Mouse (Mus musculus) lung, embryonic 14.5 days (tissue): ENCODE measurements around the gene Farp2. TPM values are rescaled to one million over a fixed set of nuclear protein-coding genes. Genes with fewer than 3 reads are reported as not detected.

Experiments
- ATAC-seq: fragments of 200-750 bp; cut with Nextera tagmentation; 2 replicates; pipeline ENCODE4 v1.8.0; 2017; ENCODE audit warnings: mild to moderate bottlenecking, moderate TSS enrichment, moderate library complexity; ENCODE audit not compliant: insufficient read depth
- DNase-seq: peaks from one replicate; pipeline ENCODE4 v3.0.0-alpha.2; 2015
- H3K27ac ChIP-seq: fragments of 300-500 bp; sonication (generic); 2 replicates; pipeline ENCODE4 v1.5.1; 2014; ENCODE audit warnings: low read depth, mild to moderate bottlenecking, moderate library complexity
- H3K27me3 ChIP-seq: fragments of 300-500 bp; sonication (generic); 2 replicates; pipeline ENCODE4 v1.6.1; 2014; ENCODE audit warnings: low read length, control low read depth; ENCODE audit not compliant: insufficient read depth
- H3K36me3 ChIP-seq: fragments of 300-500 bp; sonication (generic); 2 replicates; pipeline ENCODE4 v1.6.1; 2014; ENCODE audit warnings: control low read depth; ENCODE audit not compliant: insufficient read depth
- H3K4me1 ChIP-seq: fragments of 300-500 bp; sonication (generic); 2 replicates; pipeline ENCODE4 v1.6.1; 2014; ENCODE audit warnings: antibody characterized with exemption, control low read depth; ENCODE audit not compliant: insufficient read depth
- H3K4me2 ChIP-seq: fragments of 300-500 bp; sonication (generic); 2 replicates; pipeline ENCODE4 v1.6.1; 2014; ENCODE audit warnings: mild to moderate bottlenecking
- H3K4me3 ChIP-seq: fragments of 300-500 bp; sonication (generic); 2 replicates; pipeline ENCODE4 v1.5.1; 2014; ENCODE audit warnings: low read depth, low read length
- H3K9ac ChIP-seq: fragments of 300-500 bp; sonication (generic); 2 replicates; pipeline ENCODE4 v1.6.1; 2014
- H3K9me3 ChIP-seq: fragments of 300-500 bp; sonication (generic); 2 replicates; pipeline ENCODE4 v1.6.1; 2016; ENCODE audit warnings: low read depth, low read length, control low read depth
- CTCF ChIP-seq: IDR thresholded peaks from 2 replicates; pipeline ENCODE4 v1.5.1; 2016; ENCODE audit warnings: antibody characterized with exemption, low read depth
- WGBS: fragments of 180-500 bp; shearing (Covaris S2); extraction: QIAGEN DNeasy Blood & Tissue Kit; methylation state at CpG from one replicate; pipeline ENCODE4 v1.1.7; 2014; 5-methylcytosine and 5-hydroxymethylcytosine counted together
- polyA plus RNA-seq: library from polyadenylated mRNA; unstranded; fragments of >200 nt; fragmentation: Nextera tagmentation; extraction: Ambion mirVana; gene quantifications from 2 replicates; pipeline ENCODE4 v1.2.1, GENCODE M21; 2014

Gene Farp2
- polyA plus RNA-seq, 1 experiment from 2014 or later: 6.8 TPM

DNA sequence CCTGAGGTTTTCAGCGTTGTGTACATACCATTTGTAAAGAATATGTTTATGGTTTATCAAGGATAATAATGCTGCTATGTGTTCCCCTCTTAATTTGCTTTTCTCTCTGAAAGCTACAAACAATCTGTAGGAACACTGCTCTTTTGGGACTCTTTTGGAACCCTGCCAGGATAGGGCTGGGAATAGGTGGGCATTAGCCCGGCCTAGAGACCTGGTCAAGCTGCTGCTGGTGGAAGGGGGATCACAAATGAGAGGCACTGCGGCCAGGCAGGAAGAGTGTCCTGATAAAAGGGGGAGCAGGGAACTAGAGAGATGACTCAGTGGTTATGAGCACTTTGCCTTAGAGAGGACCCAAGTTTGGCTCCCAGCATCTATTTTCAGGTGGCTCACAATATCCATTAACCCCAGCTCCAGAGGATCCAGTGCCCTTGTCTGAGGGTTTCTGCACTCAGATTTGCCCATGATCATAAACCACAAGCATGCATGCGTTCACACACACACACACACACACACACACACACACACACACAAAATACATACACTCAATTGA lies 96.9 kb downstream of the Farp2 start:
- Histone ChIP-seq H3K9ac (no peak overlapping the region), H3K4me3 (no peak overlapping the region), H3K4me1 (no peaks in the 10 kb centered on the region), H3K4me2 (no peak overlapping the region), H3K27me3 (no peaks in the 10 kb centered on the region), H3K27ac (no peak overlapping the region), H3K36me3 (0 out of 2 replicates have a peak, but pooled peaks cover 4% of the 10 kb centered on the region), H3K9me3 (no peaks in the 10 kb centered on the region)
- 75% methylated on average over 4 of the region's 4 CpGs for WGBS
- no peak for DNase-seq
- no peak for ATAC-seq
- TF ChIP-seq CTCF: no peak

DNA sequence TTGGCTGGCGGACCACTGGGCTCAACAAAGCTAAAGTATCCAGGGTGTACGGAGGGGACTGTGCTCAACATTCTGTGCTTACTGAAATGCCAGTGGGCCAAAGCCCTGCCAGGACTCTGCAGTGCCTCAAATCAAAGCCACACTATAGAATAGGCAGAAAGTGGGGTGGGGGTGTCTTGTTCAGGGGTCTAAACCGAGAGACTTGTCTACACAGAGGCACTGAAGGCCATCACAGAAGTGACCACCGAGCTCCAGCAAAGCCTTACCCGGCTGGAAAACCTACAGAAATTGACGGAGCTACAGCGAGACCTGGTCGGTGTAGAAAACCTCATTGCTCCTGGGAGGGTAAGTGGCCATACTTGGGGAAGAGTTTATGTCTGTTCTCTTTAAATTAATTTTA lies 97.9 kb downstream of the Farp2 start:
- H3K9me3 ChIP-seq: no peaks in the 10 kb centered on the region
- TF ChIP-seq CTCF: no peak
- no peaks in the 10 kb centered on the region for H3K27me3 ChIP-seq
- H3K4me3 ChIP-seq: no peak overlapping the region
- no peak overlapping the region for H3K9ac ChIP-seq
- no peak for ATAC-seq
- no peaks in the 10 kb centered on the region for H3K4me1 ChIP-seq
- WGBS: 84% methylated on average over 8 of the region's 8 CpGs
- no peak overlapping the region for H3K4me2 ChIP-seq
- no peak overlapping the region for H3K27ac ChIP-seq
- H3K36me3 ChIP-seq: 0 out of 2 replicates have a peak, but pooled peaks cover 4% of the 10 kb centered on the region
- DNase-seq: no peak

DNA sequence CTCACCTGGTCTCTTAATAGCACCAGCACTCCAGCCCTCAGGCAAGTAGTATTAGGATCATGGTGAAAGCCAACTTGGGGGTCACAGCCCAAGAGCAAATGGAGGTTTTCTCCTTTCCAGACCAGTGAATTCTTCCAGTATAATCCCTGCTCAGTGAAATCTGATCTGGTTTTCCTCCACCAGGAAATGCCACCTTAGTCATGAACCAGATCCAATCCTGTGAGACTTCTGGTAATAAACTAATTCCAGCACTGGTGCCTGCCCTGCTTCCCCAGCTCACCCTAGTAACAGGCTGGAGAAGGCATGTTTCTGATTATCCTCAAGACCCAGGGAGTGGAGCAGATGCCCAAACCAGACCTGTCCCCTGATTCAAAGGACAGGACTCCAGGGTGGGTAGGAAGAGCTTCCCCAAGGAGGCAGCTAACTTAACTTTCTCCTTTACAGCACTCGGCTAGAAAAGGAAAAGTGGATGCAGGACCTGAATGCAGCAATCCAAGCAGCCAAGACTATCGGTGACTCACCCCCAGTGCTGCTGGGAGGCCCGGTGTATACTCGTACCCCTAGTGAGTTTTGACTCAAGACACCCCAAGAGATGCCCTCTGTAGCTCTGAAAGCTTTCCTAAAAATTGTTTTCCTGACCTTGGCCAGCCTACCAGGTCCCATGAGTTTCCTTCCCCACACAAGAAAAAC lies 106.3 kb downstream of the Farp2 start:
- ATAC-seq (no peak), DNase-seq (no peak)
- Histone ChIP-seq H3K4me1 (no peaks in the 10 kb centered on the region), H3K27me3 (no peaks in the 10 kb centered on the region), H3K36me3 (peaks cover 44% of the 10 kb centered on the region), H3K4me3 (no peak overlapping the region), H3K4me2 (no peak overlapping the region), H3K27ac (no peak overlapping the region), H3K9ac (no peak overlapping the region), H3K9me3 (no peaks in the 10 kb centered on the region)
- no peak for TF ChIP-seq CTCF
- WGBS: 82% methylated on average over 4 of the region's 4 CpGs

DNA sequence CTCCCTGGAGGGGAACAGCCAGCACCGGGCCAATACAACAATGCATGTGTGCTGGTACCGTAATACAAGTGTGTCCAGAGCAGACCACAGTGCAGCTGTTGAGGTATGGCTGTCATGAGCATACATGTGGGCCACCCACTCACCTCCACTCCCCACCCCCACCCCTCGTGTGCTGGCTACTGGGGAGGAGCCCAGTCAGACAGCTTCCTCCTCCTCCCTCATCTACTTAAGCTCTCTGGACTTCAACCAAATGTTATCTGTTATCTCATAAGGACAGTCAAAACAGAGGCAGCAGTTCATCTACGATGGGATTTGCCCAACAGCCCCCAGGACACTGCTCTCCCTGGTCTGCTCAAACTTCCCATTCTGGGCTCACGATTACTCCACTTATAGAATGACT lies 107.1 kb downstream of the Farp2 start:
- Histone ChIP-seq H3K27me3 (no peaks in the 10 kb centered on the region), H3K4me2 (no peak overlapping the region), H3K9me3 (no peaks in the 10 kb centered on the region), H3K27ac (no peak overlapping the region), H3K4me1 (no peaks in the 10 kb centered on the region), H3K36me3 (peaks cover 50% of the 10 kb centered on the region), H3K9ac (no peak overlapping the region), H3K4me3 (no peak overlapping the region)
- DNase-seq (no peak), ATAC-seq (0 out of 2 replicates have a peak, but pooled peaks have one; percentile 35)
- TF ChIP-seq CTCF: no peak
- WGBS: 62% methylated on average over 5 of the region's 5 CpGs

DNA sequence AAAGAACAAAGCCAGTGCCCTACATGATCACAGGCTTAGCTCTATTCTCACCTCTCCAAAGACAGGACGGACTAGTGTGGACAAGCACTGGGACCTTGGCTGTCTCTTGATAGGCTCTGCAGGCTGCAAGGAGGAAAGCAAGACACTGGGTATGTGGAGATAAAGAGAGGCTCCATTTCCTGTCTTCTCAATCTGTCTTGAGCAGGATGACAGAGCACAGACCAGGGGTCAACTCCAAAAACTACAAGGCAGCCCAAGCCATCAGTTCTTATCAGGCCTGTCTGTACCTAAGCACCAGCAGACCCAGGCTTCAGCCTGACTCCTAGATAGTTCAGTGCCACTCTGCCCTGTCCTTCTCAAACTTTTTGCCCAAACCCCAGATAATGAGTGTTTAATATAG lies 112.6 kb downstream of the Farp2 start:
- no peak for TF ChIP-seq CTCF
- H3K27ac ChIP-seq: no peak overlapping the region
- H3K4me2 ChIP-seq: no peak overlapping the region
- no peak for DNase-seq
- peaks cover 97% of the 10 kb centered on the region for H3K36me3 ChIP-seq
- H3K4me3 ChIP-seq: no peak overlapping the region
- WGBS: 62% methylated on average over 1 of the region's 1 CpGs
- no peaks in the 10 kb centered on the region for H3K4me1 ChIP-seq
- no peaks in the 10 kb centered on the region for H3K9me3 ChIP-seq
- no peaks in the 10 kb centered on the region for H3K27me3 ChIP-seq
- H3K9ac ChIP-seq: no peak overlapping the region
- no peak for ATAC-seq

DNA sequence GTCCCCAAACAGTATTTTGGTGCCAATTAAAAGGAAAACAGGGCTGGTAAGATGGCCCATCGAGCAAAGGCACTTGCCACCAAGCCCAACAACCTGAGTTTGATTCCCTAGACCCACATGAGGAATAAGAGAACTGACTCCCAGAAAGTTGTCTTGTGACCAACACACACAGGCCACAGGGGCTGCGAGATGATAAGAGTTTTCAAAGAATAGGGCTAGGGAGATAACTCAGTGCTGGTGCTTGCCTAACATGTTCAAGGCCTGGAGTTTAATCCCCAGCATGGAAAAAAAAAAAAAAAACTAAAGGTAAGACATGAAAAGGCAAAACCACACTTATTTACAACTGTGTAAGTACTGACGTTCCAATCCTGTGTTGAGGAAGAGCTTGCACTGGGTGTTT lies 118.9 kb downstream of the Farp2 start:
- H3K4me1 ChIP-seq: peaks cover 6% of the 10 kb centered on the region; the same call in 1 of the 2 replicates
- H3K27me3 ChIP-seq: no peaks in the 10 kb centered on the region
- peaks cover 60% of the 10 kb centered on the region for H3K36me3 ChIP-seq
- H3K9ac ChIP-seq: no peak overlapping the region
- no peak for ATAC-seq
- H3K27ac ChIP-seq: no peak overlapping the region
- 81% methylated on average over 3 of the region's 3 CpGs for WGBS
- H3K9me3 ChIP-seq: no peaks in the 10 kb centered on the region
- no peak for DNase-seq
- no peak overlapping the region for H3K4me3 ChIP-seq
- no peak overlapping the region for H3K4me2 ChIP-seq
- TF ChIP-seq CTCF: no peak

DNA sequence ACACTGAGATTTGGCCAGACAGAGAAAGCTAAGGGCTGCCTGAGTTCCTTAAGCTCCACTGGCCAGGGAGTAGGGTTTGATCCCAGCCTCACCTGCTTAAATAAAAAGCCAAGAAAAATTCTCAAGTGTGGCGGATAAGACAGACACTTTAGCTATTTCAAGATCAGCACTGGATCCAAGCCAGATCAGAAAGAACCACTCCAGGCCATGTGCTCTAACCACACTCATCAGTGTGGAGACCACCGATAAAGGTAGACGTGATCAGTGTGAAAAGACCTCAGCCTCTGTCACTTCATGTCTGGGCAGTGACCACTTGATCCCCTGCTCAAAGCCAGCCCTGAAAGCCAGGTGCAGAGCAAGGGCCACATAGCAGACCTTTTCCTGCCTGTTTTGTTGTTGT lies 120.8 kb downstream of the Farp2 start:
- H3K9me3 ChIP-seq: no peaks in the 10 kb centered on the region

More for the DNA sequence above, 120.8 kb downstream of the Farp2 start:
- H3K4me1 ChIP-seq: peaks cover 6% of the 10 kb centered on the region; the same call in 1 of the 2 replicates
- H3K4me2 ChIP-seq: no peak overlapping the region
- no peak overlapping the region for H3K4me3 ChIP-seq
- no peaks in the 10 kb centered on the region for H3K27me3 ChIP-seq
- WGBS: 87% methylated on average over 3 of the region's 3 CpGs
- TF ChIP-seq CTCF: no peak
- H3K9ac ChIP-seq: no peak overlapping the region
- no peak overlapping the region for H3K27ac ChIP-seq
- DNase-seq (no peak), ATAC-seq (no peak)
- H3K36me3 ChIP-seq: peaks cover 41% of the 10 kb centered on the region
